Mouse (Mus musculus) G1E (cell line): ENCODE measurements around the gene Mia2.
"Not testable (repeated sequence)": the region's sequence is repeated elsewhere in the genome, so short reads cannot be mapped to it uniquely, and the experiment has no call there.

Source experiments
- CTCF ChIP-seq: IDR thresholded peaks from 2 replicates; pipeline ENCODE4 v1.5.1; 2012; ENCODE audit warnings: low read depth, low read length, inconsistent platforms, mixed read lengths
- GATA2 ChIP-seq: IDR thresholded peaks from 2 replicates; pipeline ENCODE4 v1.6.1; 2012; ENCODE audit warnings: low read depth, low read length, inconsistent platforms, borderline replicate concordance

- TF ChIP-seq CTCF, GATA2: not testable (repeated sequence)
Measured at GRCm38 (mm10) chr12:59241031-59241430, 145.4 kb downstream of the Mia2 start.
